Mouse (Mus musculus) CH12.LX (cell line): Measurements from ENCODE around the gene Gh. TPM values are rescaled to one million over a fixed set of nuclear protein-coding genes. Genes with fewer than 3 reads are reported as not detected.

Source experiments
- DNase-seq: peaks from one replicate; pipeline ENCODE4 v3.0.0-alpha.2; 2013; ENCODE audit errors: extremely low read depth
- H3K27ac ChIP-seq: 2 replicates; pipeline ENCODE4 v1.5.1; 2012; ENCODE audit warnings: low read depth, mild to moderate bottlenecking, control low read depth, moderate library complexity; ENCODE audit not compliant: insufficient read depth
- H3K27me3 ChIP-seq: replicated peaks from 2 replicates; pipeline ENCODE3; 2012; ENCODE audit warnings: inconsistent platforms
- H3K36me3 ChIP-seq, 2 experiments: replicated peaks in 1 of 2; 2 replicates each; pipeline versions ENCODE3 to v1.6.1; 2012; ENCODE audit warnings: inconsistent platforms in 1 of 2, low read length in 1 of 2, mild to moderate bottlenecking in 1 of 2, mixed read lengths in 1 of 2, moderate library complexity in 1 of 2; ENCODE audit not compliant: control insufficient read depth in 1 of 2, insufficient read depth in 1 of 2
- H3K4me1 ChIP-seq, 2 experiments: 2 replicates each; pipeline ENCODE4 v1.6.1; 2012; ENCODE audit warnings: inconsistent platforms in 1 of 2, moderate library complexity in 1 of 2; ENCODE audit not compliant: insufficient read depth in 2 of 2, control insufficient read depth in 1 of 2
- H3K4me2 ChIP-seq: 2 replicates; pipeline ENCODE4 v1.6.1; 2012; ENCODE audit warnings: low read depth, mild to moderate bottlenecking, control low read depth; ENCODE audit not compliant: poor library complexity, insufficient read depth, severe bottlenecking
- H3K4me3 ChIP-seq, 3 experiments: fragments of 150-350 bp in 1 of 3; sonication (generic) in 1 of 3; replicated peaks in 1 of 3; 2 replicates each; pipeline versions ENCODE3 to v1.5.1; 2011 to 2012; ENCODE audit warnings: low read depth in 2 of 3, low read length in 2 of 3, mild to moderate bottlenecking in 2 of 3, moderate library complexity in 2 of 3, control low read depth in 1 of 3, improper control_type of control experiment in 1 of 3, inconsistent platforms in 1 of 3, mixed read lengths in 1 of 3; ENCODE audit not compliant: poor library complexity in 1 of 3
- H3K79me2 ChIP-seq: replicated peaks from 2 replicates; pipeline ENCODE4 v1.6.1; 2012; ENCODE audit warnings: mild to moderate bottlenecking, moderate library complexity; ENCODE audit not compliant: control insufficient read depth, poor library complexity, insufficient read depth, severe bottlenecking; ENCODE audit errors: extremely low read depth
- H3K9ac ChIP-seq: 2 replicates; pipeline ENCODE4 v1.6.1; 2012; ENCODE audit warnings: low read depth, mild to moderate bottlenecking, control low read depth, moderate library complexity; ENCODE audit not compliant: insufficient read depth
- H3K9me3 ChIP-seq: replicated peaks from 2 replicates; pipeline ENCODE3; 2012; ENCODE audit warnings: low read length, inconsistent platforms, mixed read lengths
- BHLHE40 ChIP-seq: IDR thresholded peaks from 2 replicates; pipeline ENCODE4 v1.6.1; 2011; ENCODE audit warnings: mild to moderate bottlenecking, low read depth, low read length, improper control_type of control experiment
- CHD1 ChIP-seq: IDR thresholded peaks from 2 replicates; pipeline ENCODE4 v1.6.1; 2012; ENCODE audit warnings: low read depth, low read length, improper control_type of control experiment, inconsistent platforms
- CTCF ChIP-seq, 2 experiments: IDR thresholded peaks in 1 of 2; conservative IDR thresholded peaks in 1 of 2; 2 replicates each; pipeline ENCODE4 v1.5.1; 2011 to 2012; ENCODE audit warnings: low read depth in 2 of 2, low read length in 2 of 2, improper control_type of control experiment in 1 of 2, inconsistent platforms in 1 of 2, mild to moderate bottlenecking in 1 of 2, moderate library complexity in 1 of 2
- E2F4 ChIP-seq: IDR thresholded peaks from 2 replicates; pipeline ENCODE4 v1.6.1; 2011; ENCODE audit warnings: low read depth, low read length, improper control_type of control experiment; ENCODE audit not compliant: insufficient replicate concordance
- ETS1 ChIP-seq: conservative IDR thresholded peaks from 2 replicates; pipeline ENCODE4 v1.6.1; 2012; ENCODE audit warnings: low read depth, mild to moderate bottlenecking, inconsistent platforms, low read length, improper control_type of control experiment, moderate library complexity
- GABPA ChIP-seq: IDR thresholded peaks from 2 replicates; pipeline ENCODE4 v1.6.1; 2012; ENCODE audit warnings: low read depth, low read length, improper control_type of control experiment, inconsistent platforms; ENCODE audit not compliant: insufficient replicate concordance
- JUND ChIP-seq: conservative IDR thresholded peaks from 2 replicates; pipeline ENCODE4 v1.6.1; 2011; ENCODE audit warnings: low read depth, low read length, improper control_type of control experiment
- KAT2A ChIP-seq: IDR thresholded peaks from 2 replicates; pipeline ENCODE4 v1.6.1; 2012; ENCODE audit warnings: low read length, improper control_type of control experiment, inconsistent platforms; ENCODE audit not compliant: insufficient replicate concordance
- MAFK ChIP-seq: IDR thresholded peaks from 2 replicates; pipeline ENCODE4 v1.6.1; 2011; ENCODE audit warnings: low read length, improper control_type of control experiment; ENCODE audit not compliant: insufficient replicate concordance
- MAX ChIP-seq: IDR thresholded peaks from 2 replicates; pipeline ENCODE4 v1.6.1; 2011; ENCODE audit warnings: low read length, improper control_type of control experiment
- MYC ChIP-seq: IDR thresholded peaks from 2 replicates; pipeline ENCODE4 v1.6.1; 2011; ENCODE audit warnings: low read depth, mild to moderate bottlenecking, improper control_type of control experiment, low read length
- NELFE ChIP-seq: IDR thresholded peaks from 2 replicates; pipeline ENCODE4 v1.6.1; 2011; ENCODE audit warnings: low read depth, low read length, improper control_type of control experiment
- NRF1 ChIP-seq: IDR thresholded peaks from 2 replicates; pipeline ENCODE4 v1.6.1; 2014; ENCODE audit warnings: low read depth, mild to moderate bottlenecking, inconsistent platforms, low read length, improper control_type of control experiment, moderate library complexity
- PAX5 ChIP-seq: IDR thresholded peaks from 2 replicates; pipeline ENCODE4 v1.6.1; 2012; ENCODE audit warnings: low read length, inconsistent platforms, mixed read lengths
- POLR2AphosphoS2 ChIP-seq: IDR thresholded peaks from 2 replicates; pipeline ENCODE4 v1.6.1; 2011; ENCODE audit warnings: low read depth, low read length, improper control_type of control experiment
- SIN3A ChIP-seq: IDR thresholded peaks from 2 replicates; pipeline ENCODE4 v1.6.1; 2012; ENCODE audit warnings: low read length, improper control_type of control experiment, inconsistent platforms
- TCF12 ChIP-seq: IDR thresholded peaks from 2 replicates; pipeline ENCODE4 v1.6.1; 2014; ENCODE audit warnings: low read depth, mild to moderate bottlenecking, inconsistent platforms, low read length, improper control_type of control experiment
- UBTF ChIP-seq: IDR thresholded peaks from 2 replicates; pipeline ENCODE4 v1.6.1; 2012; ENCODE audit warnings: low read depth, mild to moderate bottlenecking, inconsistent platforms, low read length, improper control_type of control experiment, moderate library complexity
- ZC3H11A ChIP-seq: IDR thresholded peaks from 2 replicates; pipeline ENCODE4 v1.6.1; 2012; ENCODE audit warnings: low read depth, mild to moderate bottlenecking, inconsistent platforms, low read length, improper control_type of control experiment
- ZKSCAN1 ChIP-seq: IDR thresholded peaks from 2 replicates; pipeline ENCODE4 v1.6.1; 2012; ENCODE audit warnings: low read depth, inconsistent platforms, low read length, improper control_type of control experiment, borderline replicate concordance
- dilution Hi-C: fragments of 300-500 bp; cut with MboI; formaldehyde crosslinking; loops from 2 replicates; pipeline ENCODE4 v1.14.3; 2020; ENCODE audit warnings: low sequenced_read_pairs; ENCODE audit not compliant: extremely low pct_unique_long_range_greater_than_20kb, extremely low pct_ligation_motif_present
- in situ Hi-C: fragments of 300-500 bp; cut with MboI; formaldehyde crosslinking; loops from 3 replicates; pipeline ENCODE4 v1.14.3; 2019; ENCODE audit warnings: low sequenced_read_pairs, low pct_ligation_motif_present, low pct_unique_long_range_greater_than_20kb, mixed read lengths
- polyA plus RNA-seq: library from polyadenylated mRNA; unstranded; fragments of >175 nt; gene quantifications from 2 replicates; pipeline ENCODE4 v1.2.1, GENCODE M21; 2012; ENCODE audit warnings: low read depth; ENCODE audit not compliant: insufficient read length
- total RNA-seq, 2 experiments: library from RNA; depleted of rRNA; stranded (reverse); fragments of 300-350 nt in 1 of 2; fragments of >200 nt in 1 of 2; gene quantifications; 2 replicates each; pipeline ENCODE4 v1.2.3; 2012 to 2014

The Gh gene
- total and polyA plus RNA-seq, 3 experiments, result 0.38 to 1.0 (median 0.68) TPM

- no peak overlapping the region for H3K4me2 ChIP-seq
- in situ Hi-C loops (no loop called here), dilution Hi-C loops (no loop called here)
- H3K9me3 ChIP-seq, result peaks cover 3% of the 10 kb centered on the region
- H3K27ac ChIP-seq, result no peak overlapping the region
- peaks cover 86% of the 10 kb centered on the region for H3K27me3 ChIP-seq
- H3K9ac ChIP-seq, result no peak overlapping the region
- TF ChIP-seq PAX5, result no peak
- no peak for TF ChIP-seq CTCF (conservative IDR thresholded peaks at IDR 0.05 in 1 of 2, IDR thresholded peaks at IDR 0.05 in 1 of 2; ENCODE audit: low read depth in 2 of 2, low read length in 2 of 2)
- TF ChIP-seq ETS1, result no peak
- TF ChIP-seq BHLHE40, result no peak
- no peak for TF ChIP-seq NRF1
- no peak for TF ChIP-seq GABPA
- no peak for TF ChIP-seq ZKSCAN1
- no peak for TF ChIP-seq MAX
- no peak for TF ChIP-seq POLR2AphosphoS2
- TF ChIP-seq JUND, result no peak
- TF ChIP-seq CHD1, result no peak
- no peak for TF ChIP-seq SIN3A
- TF ChIP-seq MAFK, result no peak
- no peak for TF ChIP-seq UBTF
- TF ChIP-seq E2F4, result no peak
- no peaks in the 10 kb centered on the region for H3K79me2 ChIP-seq
- H3K4me3 ChIP-seq, result no peak overlapping the region
- no peaks in the 10 kb centered on the region for H3K36me3 ChIP-seq
- no peak for DNase-seq
- H3K4me1 ChIP-seq, result peaks cover 10 to 11% of the 10 kb centered on the region in 2 experiments; a peak in 3 of 4 replicates
These were observed 49.2 kb upstream of the Gh start for GRCm38 (mm10) chr11:106350853-106351252.

GRCm38 (mm10) chr11:106349772-106350171 is 48.1 kb upstream of the Gh start:
- Histone ChIP-seq H3K9ac (no peak overlapping the region), H3K4me1 (peaks cover 5 to 6% of the 10 kb centered on the region in 2 experiments; a peak in 2 of 4 replicates), H3K27ac (no peak overlapping the region), H3K4me3 (no peak overlapping the region), H3K27me3 (peaks cover 86% of the 10 kb centered on the region), H3K9me3 (peaks cover 8% of the 10 kb centered on the region), H3K36me3 (no peaks in the 10 kb centered on the region), H3K4me2 (no peak overlapping the region), H3K79me2 (no peaks in the 10 kb centered on the region)
- in situ Hi-C loops, result no loop called here
- DNase-seq, result no peak
- TF ChIP-seq NELFE, result no peak
- TF ChIP-seq ETS1, result no peak
- no peak for TF ChIP-seq E2F4
- no peak for TF ChIP-seq MYC
- no peak for TF ChIP-seq TCF12
- TF ChIP-seq MAFK, result no peak
- no peak for TF ChIP-seq ZC3H11A
- no peak for TF ChIP-seq KAT2A
- dilution Hi-C loops, result no loop called here
